Mouse (Mus musculus) myocyte (in vitro differentiated cells): ENCODE results near the gene Acss2. TPM values are rescaled to one million over a fixed set of nuclear protein-coding genes. Genes with fewer than 3 reads are reported as not detected.

ENCODE experiments used
- H3K27me3 ChIP-seq: one replicate; pipeline ENCODE4 v1.6.1; 2011; ENCODE audit not compliant: control insufficient read depth, insufficient read depth, insufficient read length
- H3K36me3 ChIP-seq: one replicate; pipeline ENCODE4 v1.6.1; 2011; ENCODE audit not compliant: control insufficient read depth, insufficient read depth
- H3K4me2 ChIP-seq: one replicate; pipeline ENCODE4 v1.6.1; 2011; ENCODE audit warnings: low read depth, control low read depth
- H3K4me3 ChIP-seq: one replicate; pipeline ENCODE4 v1.5.1; 2011; ENCODE audit warnings: mild to moderate bottlenecking, control low read depth, moderate library complexity
- H3K79me2 ChIP-seq: one replicate; pipeline ENCODE4 v1.6.1; 2011; ENCODE audit not compliant: control insufficient read depth, insufficient read depth
- H3ac ChIP-seq: one replicate; pipeline ENCODE4 v1.6.1; 2011; ENCODE audit not compliant: control insufficient read depth, insufficient read length
- CEBPB ChIP-seq: IDR thresholded peaks from 2 replicates; pipeline ENCODE4 v1.6.1; 2011; ENCODE audit warnings: mild to moderate bottlenecking, moderate library complexity; ENCODE audit not compliant: poor library complexity, insufficient read depth, severe bottlenecking
- E2F4 ChIP-seq: IDR thresholded peaks from one replicate; pipeline ENCODE4 v1.6.1; 2011; ENCODE audit warnings: mild to moderate bottlenecking, control low read depth, moderate library complexity; ENCODE audit not compliant: insufficient read depth
- MAX ChIP-seq: IDR thresholded peaks from one replicate; pipeline ENCODE4 v1.6.1; 2011; ENCODE audit warnings: low read depth, mild to moderate bottlenecking, control low read depth
- MYOD1 ChIP-seq, 3 experiments: IDR thresholded peaks; one replicate each; pipeline ENCODE4 v1.6.1; 2011; ENCODE audit warnings: control low read depth in 2 of 3, low read depth in 2 of 3, mild to moderate bottlenecking in 2 of 3, moderate library complexity in 1 of 3; ENCODE audit not compliant: insufficient read length in 2 of 3, control insufficient read depth in 1 of 3
- MYOG ChIP-seq, 3 experiments: IDR thresholded peaks; one replicate each; pipeline ENCODE4 v1.6.1; 2011; ENCODE audit warnings: control low read depth in 2 of 3, low read depth in 2 of 3, mild to moderate bottlenecking in 2 of 3; ENCODE audit not compliant: insufficient read length in 2 of 3, control insufficient read depth in 1 of 3, insufficient read depth in 1 of 3
- POLR2A ChIP-seq: IDR thresholded peaks from one replicate; pipeline ENCODE4 v1.6.1; 2011; ENCODE audit warnings: low read depth, mild to moderate bottlenecking, control low read depth, moderate library complexity; ENCODE audit not compliant: insufficient read length
- POLR2AphosphoS2 ChIP-seq: IDR thresholded peaks from one replicate; pipeline ENCODE4 v1.6.1; 2011; ENCODE audit warnings: low read depth, control low read depth; ENCODE audit not compliant: insufficient read length
- REST ChIP-seq: IDR thresholded peaks from one replicate; pipeline ENCODE4 v1.6.1; 2011; ENCODE audit warnings: mild to moderate bottlenecking, control low read depth, moderate library complexity; ENCODE audit not compliant: insufficient read depth, insufficient read length
- SRF ChIP-seq: IDR thresholded peaks from one replicate; pipeline ENCODE4 v1.6.1; 2011; ENCODE audit warnings: low read depth; ENCODE audit not compliant: control insufficient read depth, insufficient read length
- TCF12 ChIP-seq: IDR thresholded peaks from one replicate; pipeline ENCODE4 v1.6.1; 2011; ENCODE audit warnings: mild to moderate bottlenecking, control low read depth; ENCODE audit not compliant: poor library complexity, insufficient read depth, severe bottlenecking
- TCF3 ChIP-seq: IDR thresholded peaks from one replicate; pipeline ENCODE4 v1.6.1; 2011; ENCODE audit warnings: low read depth, control low read depth; ENCODE audit not compliant: insufficient read length
- USF1 ChIP-seq: IDR thresholded peaks from one replicate; pipeline ENCODE4 v1.6.1; 2011; ENCODE audit warnings: low read depth, mild to moderate bottlenecking, control low read depth, moderate library complexity
- polyA plus RNA-seq: library from polyadenylated mRNA; unstranded; fragments of >200 nt; fragmentation: generic; extraction: Trizol; gene quantifications from one replicate; pipeline ENCODE4 v1.2.1, GENCODE M21; 2012; ENCODE audit warnings: missing spikeins

Gene Acss2
- polyA plus RNA-seq, 1 experiment = 25.8 TPM

DNA sequence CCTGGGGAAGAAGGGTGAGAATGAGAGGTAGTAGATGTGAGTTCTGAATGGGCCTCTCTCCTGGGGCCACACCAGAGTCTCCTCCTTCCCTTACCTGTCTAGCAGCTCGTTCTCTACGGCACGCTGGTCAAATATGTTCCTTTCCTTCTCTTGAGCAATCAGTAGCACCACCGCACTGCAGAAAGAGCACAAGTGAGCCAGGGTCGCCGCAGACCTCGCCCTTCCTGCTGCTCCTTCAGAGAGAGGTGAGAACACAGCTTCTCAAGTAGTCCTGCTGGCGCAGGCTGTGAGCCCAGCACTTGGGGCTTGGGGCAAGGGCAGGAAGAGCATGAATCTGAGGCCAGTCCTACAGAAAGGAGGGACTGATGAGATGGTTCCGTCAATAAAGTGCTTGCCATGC lies 55.3 kb downstream of the Acss2 start:
- H3K4me3 ChIP-seq = no peak overlapping the region
- TF ChIP-seq POLR2AphosphoS2 (no peak), E2F4 (no peak), MYOG (IDR thresholded peaks at IDR 0.05; ENCODE audit: control insufficient read depth in 1 of 3, insufficient read depth in 1 of 3, insufficient read length in 2 of 3, low read depth in 2 of 3) (no peak), TCF12 (no peak), MAX (no peak), CEBPB (no peak), POLR2A (no peak), USF1 (no peak), SRF (no peak), TCF3 (no peak), REST (no peak), MYOD1 (IDR thresholded peaks at IDR 0.05; ENCODE audit: control insufficient read depth in 1 of 3, insufficient read length in 2 of 3, low read depth in 2 of 3) (no peak)
- H3ac ChIP-seq = no peak overlapping the region
- H3K79me2 ChIP-seq = no peaks in the 10 kb centered on the region
- H3K27me3 ChIP-seq = no peaks in the 10 kb centered on the region
- no peak overlapping the region for H3K4me2 ChIP-seq
- H3K36me3 ChIP-seq = peaks cover 19% of the 10 kb centered on the region

DNA sequence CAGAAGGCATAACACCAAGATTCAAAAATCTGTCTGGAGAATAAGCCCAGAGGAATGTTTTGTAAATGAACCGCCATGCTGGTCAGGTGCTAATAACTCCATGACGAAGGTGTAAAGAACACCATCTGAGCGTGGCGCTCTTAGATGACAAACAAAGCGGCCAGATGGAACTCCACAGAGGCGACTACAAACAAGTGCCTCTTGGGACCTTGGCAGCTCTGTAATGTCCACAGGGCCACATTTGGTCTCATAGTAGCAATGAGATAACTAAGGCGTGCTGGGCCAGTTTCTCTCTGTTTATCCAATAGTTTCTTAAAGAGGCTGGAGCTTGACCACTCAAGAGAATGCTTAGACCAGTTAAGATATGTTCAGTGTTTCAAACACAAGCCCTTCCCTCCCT lies 56.2 kb downstream of the Acss2 start:
- H3K4me2 ChIP-seq = no peak overlapping the region
- no peaks in the 10 kb centered on the region for H3K27me3 ChIP-seq
- peaks cover 19% of the 10 kb centered on the region for H3K36me3 ChIP-seq
- no peaks in the 10 kb centered on the region for H3K79me2 ChIP-seq
- no peak overlapping the region for H3K4me3 ChIP-seq
- no peak for TF ChIP-seq POLR2A
- TF ChIP-seq REST = no peak
- no peak for TF ChIP-seq TCF3
- no peak for TF ChIP-seq SRF
- no peak for TF ChIP-seq MYOD1 (IDR thresholded peaks at IDR 0.05; ENCODE audit: control insufficient read depth in 1 of 3, insufficient read length in 2 of 3, low read depth in 2 of 3)
- TF ChIP-seq POLR2AphosphoS2 = no peak
- TF ChIP-seq MYOG (IDR thresholded peaks at IDR 0.05; ENCODE audit: control insufficient read depth in 1 of 3, insufficient read depth in 1 of 3, insufficient read length in 2 of 3, low read depth in 2 of 3) = no peak
- no peak for TF ChIP-seq CEBPB
- TF ChIP-seq E2F4 = no peak
- TF ChIP-seq USF1 = no peak
- TF ChIP-seq MAX = no peak
- TF ChIP-seq TCF12 = no peak
- H3ac ChIP-seq = no peak overlapping the region

DNA sequence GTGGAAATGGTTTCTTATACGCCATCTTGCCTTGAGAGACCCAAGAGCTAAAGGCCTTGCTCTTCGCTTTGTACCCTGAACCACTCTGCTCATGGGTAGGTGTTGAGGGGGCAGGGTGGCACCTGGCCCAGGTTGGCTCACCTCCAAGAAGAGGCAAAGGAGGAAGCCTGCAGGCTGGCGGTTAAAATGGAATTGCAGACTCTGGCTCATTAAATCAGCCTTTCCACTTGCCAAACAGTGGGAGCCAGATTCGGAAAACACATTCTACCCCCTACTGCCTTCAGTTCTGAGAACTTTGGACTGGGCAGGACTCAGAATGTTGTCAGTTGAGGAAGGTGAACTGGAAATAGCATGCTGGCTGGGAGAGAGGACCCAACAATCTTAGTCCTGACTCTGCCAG lies 57.0 kb downstream of the Acss2 start:
- Histone ChIP-seq H3K4me2 (no peak overlapping the region), H3K4me3 (no peak overlapping the region), H3K36me3 (peaks cover 19% of the 10 kb centered on the region), H3K27me3 (no peaks in the 10 kb centered on the region), H3ac (no peak overlapping the region), H3K79me2 (no peaks in the 10 kb centered on the region)
- TF ChIP-seq MAX (no peak), REST (no peak), TCF3 (no peak), TCF12 (no peak), CEBPB (no peak), MYOG (IDR thresholded peaks at IDR 0.05; ENCODE audit: control insufficient read depth in 1 of 3, insufficient read depth in 1 of 3, insufficient read length in 2 of 3, low read depth in 2 of 3) (no peak), POLR2AphosphoS2 (no peak), SRF (no peak)

DNA sequence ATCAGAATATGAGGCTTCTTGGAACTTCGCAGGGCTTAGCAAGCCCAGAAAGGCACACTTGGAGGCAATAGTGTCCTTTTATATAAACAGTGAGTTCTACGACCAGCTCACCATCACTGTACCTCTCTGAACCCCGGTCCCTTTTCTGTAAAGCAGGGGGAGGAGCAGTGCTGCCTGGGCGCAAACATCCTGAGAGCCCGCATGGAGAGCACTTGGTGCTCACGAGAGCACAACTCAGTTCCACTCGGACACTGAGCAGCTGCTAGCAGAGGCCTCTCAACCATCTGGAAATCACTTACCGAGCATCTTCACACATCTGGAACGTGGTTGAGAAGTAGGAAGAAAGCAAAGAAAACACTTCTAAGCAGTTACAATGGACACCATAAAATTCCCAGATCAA lies 58.9 kb downstream of the Acss2 start:
- H3K79me2 ChIP-seq = no peaks in the 10 kb centered on the region
- no peaks in the 10 kb centered on the region for H3K27me3 ChIP-seq
- H3ac ChIP-seq = no peak overlapping the region
- H3K4me2 ChIP-seq = no peak overlapping the region
- TF ChIP-seq POLR2A (no peak), MYOD1 (IDR thresholded peaks at IDR 0.05; ENCODE audit: control insufficient read depth in 1 of 3, insufficient read length in 2 of 3, low read depth in 2 of 3) (no peak), REST (no peak), TCF12 (no peak), USF1 (no peak), MAX (no peak), POLR2AphosphoS2 (no peak), TCF3 (no peak), CEBPB (no peak)
- no peak overlapping the region for H3K4me3 ChIP-seq
- peaks cover 12% of the 10 kb centered on the region for H3K36me3 ChIP-seq

DNA sequence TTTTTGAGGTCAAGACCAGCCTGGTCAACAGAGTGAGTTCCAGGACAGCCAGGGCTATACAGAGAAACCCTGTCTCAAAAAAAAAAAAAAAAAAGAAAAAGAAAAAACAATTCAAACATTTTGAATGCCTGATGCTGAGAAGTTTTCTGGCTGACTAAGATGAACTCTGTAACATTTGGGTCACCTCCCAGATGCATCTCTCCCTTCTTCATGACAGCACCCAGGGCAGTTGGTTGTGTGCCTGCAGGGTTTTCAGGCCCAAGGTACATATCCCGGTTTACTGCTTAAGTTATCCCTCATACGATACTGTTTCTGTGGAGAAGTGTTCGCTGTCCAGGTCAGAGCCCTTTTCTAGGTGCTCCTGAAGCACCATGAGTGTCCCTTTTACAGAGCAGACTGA lies 62.6 kb downstream of the Acss2 start:
- Histone ChIP-seq H3K36me3 (peaks cover 5% of the 10 kb centered on the region), H3ac (no peak overlapping the region), H3K4me2 (no peak overlapping the region), H3K79me2 (no peaks in the 10 kb centered on the region), H3K27me3 (no peaks in the 10 kb centered on the region), H3K4me3 (no peak overlapping the region)
- TF ChIP-seq MYOD1 (IDR thresholded peaks at IDR 0.05; ENCODE audit: control insufficient read depth in 1 of 3, insufficient read length in 2 of 3, low read depth in 2 of 3) (no peak), TCF12 (no peak), MYOG (IDR thresholded peaks at IDR 0.05; ENCODE audit: control insufficient read depth in 1 of 3, insufficient read depth in 1 of 3, insufficient read length in 2 of 3, low read depth in 2 of 3) (no peak), USF1 (no peak), CEBPB (no peak), SRF (no peak), REST (no peak), MAX (no peak), POLR2AphosphoS2 (no peak), POLR2A (no peak), TCF3 (no peak), E2F4 (no peak)
